Mouse (Mus musculus) testis, adult 2 months (tissue): ENCODE results near the gene Coq10a.

Experiments
- CTCF ChIP-seq: fragments of 200-500 bp; IDR thresholded peaks from 2 replicates; pipeline ENCODE4 v1.5.1; 2012; ENCODE audit warnings: low read depth, mild to moderate bottlenecking, inconsistent platforms, low read length, moderate library complexity; ENCODE audit not compliant: control insufficient read depth, insufficient read depth, insufficient replicate concordance
- POLR2A ChIP-seq: fragments of 200-500 bp; IDR thresholded peaks from 2 replicates; pipeline ENCODE4 v1.6.1; 2012; ENCODE audit warnings: low read depth, mild to moderate bottlenecking, inconsistent platforms, low read length, moderate library complexity; ENCODE audit not compliant: control insufficient read depth

DNA sequence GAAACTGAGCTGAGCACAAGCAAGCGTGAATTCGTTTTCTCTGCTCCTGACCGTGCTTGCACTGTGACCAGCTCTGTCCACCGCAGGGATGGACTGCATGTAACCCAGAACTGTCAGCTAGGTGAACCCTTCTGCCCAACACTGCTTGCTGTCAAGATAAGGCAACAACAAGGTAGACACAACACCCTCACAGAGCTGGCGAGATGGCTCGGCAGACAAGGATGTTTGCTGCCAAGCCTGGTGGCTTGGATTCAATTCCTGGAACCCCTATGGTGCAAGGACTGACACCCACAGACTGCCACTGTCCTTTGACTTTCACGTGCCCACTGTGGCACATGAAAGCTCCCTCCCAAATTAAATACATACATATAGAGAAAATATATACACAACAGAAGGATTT, 35.1 kb upstream of the Coq10a start:
- TF ChIP-seq CTCF (no peak), POLR2A (no peak)
